ENCODE assay signal across 8 mouse cellular contexts in the genomic region with DNA sequence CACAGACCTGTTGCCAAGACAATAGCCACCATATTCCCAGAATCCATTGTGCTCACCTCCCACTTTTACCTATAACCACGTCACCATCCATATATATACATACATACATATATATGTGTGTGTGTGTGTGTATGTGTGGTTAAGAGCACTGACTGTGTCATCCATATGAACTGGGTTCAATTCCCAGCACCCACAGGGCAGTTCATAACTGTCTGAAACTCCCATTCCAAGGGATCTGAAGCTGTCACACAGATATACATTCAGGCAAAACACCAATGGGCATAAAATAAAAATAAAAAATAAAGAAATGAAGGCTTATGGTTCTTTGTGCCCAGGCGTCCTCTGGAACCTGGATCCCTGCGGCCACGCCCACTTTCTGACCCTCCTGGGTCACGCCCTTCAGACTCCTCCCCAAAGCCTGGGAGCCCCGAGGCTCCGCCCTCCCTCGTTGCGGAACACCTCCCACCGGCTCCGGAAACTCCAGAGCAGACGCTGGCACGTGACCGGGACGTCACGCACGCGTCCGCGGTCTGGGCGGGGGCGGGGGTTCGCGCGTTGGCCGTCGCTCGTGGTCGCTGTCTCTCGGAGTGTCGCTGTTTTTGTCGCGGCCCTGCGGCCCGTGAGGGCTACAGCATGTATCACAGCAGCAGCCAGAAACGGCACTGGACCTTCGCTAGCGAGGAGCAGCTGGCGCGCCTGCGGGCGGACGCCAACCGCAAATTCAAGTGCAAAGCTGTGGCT. TPM values are rescaled to one million over a fixed set of nuclear protein-coding genes. Genes with fewer than 3 reads are reported as not detected.
DNase-seq lines count a peak whose midpoint lies in the region; ATAC-seq and TF ChIP-seq lines count a peak whose summit lies in the region.

Ccnh (plus strand) TSS at position 506 of the 741 bp plus-strand sequence.

- H3K9ac ChIP-seq in embryonic facial prominence, embryonic 15.5 days = peak within 1 kb of the TSS; percentile 49
- H3K9ac ChIP-seq in limb, embryonic 14.5 days (ENCODE audit: low read depth, low read length, severe bottlenecking) = peak within 1 kb of the TSS; percentile 75
- H3K9ac ChIP-seq in midbrain, postnatal 0 days (replicated peaks; ENCODE audit: low read length, poor library complexity, severe bottlenecking) = peak within 1 kb of the TSS; percentile 85

- peaks cover 18% of the 10 kb centered on the region for H3K36me3 ChIP-seq in embryonic facial prominence, embryonic 15.5 days
- H3K36me3 ChIP-seq in limb, embryonic 14.5 days (ENCODE audit: control insufficient read depth, insufficient read depth, low read length) = peaks cover 25% of the 10 kb centered on the region
- H3K36me3 ChIP-seq in midbrain, postnatal 0 days (ENCODE audit: insufficient read depth, low read length) = peaks cover 2% of the 10 kb centered on the region; the same call in 1 of the 2 replicates

- H3K9me3 ChIP-seq in embryonic facial prominence, embryonic 15.5 days (replicated peaks) = no peaks in the 10 kb centered on the region
- H3K9me3 ChIP-seq in limb, embryonic 14.5 days (ENCODE audit: control insufficient read depth, low read length) = no peaks in the 10 kb centered on the region
- no peaks in the 10 kb centered on the region for H3K9me3 ChIP-seq in midbrain, postnatal 0 days (ENCODE audit: low read length)

- no peak for TF ChIP-seq CTCF in bone marrow, adult 2 months (IDR thresholded peaks at IDR 0.05; ENCODE audit: control insufficient read depth, insufficient read depth, low read length)
- no peak; the same call in 1 of the 2 replicates for TF ChIP-seq CTCF in midbrain, postnatal 0 days (IDR thresholded peaks at IDR 0.05)

- H3K4me2 ChIP-seq in embryonic facial prominence, embryonic 15.5 days (replicated peaks) = peak within 1 kb of the TSS; percentile 70
- H3K4me2 ChIP-seq in limb, embryonic 14.5 days (replicated peaks; ENCODE audit: low read depth, low read length, severe bottlenecking) = peak within 1 kb of the TSS; percentile 73
- H3K4me2 ChIP-seq in midbrain, postnatal 0 days (ENCODE audit: low read depth, low read length, poor library complexity, severe bottlenecking) = peak within 1 kb of the TSS; percentile 76

- no peaks in the 10 kb centered on the region for H3K4me1 ChIP-seq in bone marrow, adult 2 months (ENCODE audit: control insufficient read depth, insufficient read depth, low read length)
- no peaks in the 10 kb centered on the region for H3K4me1 ChIP-seq in embryonic facial prominence, embryonic 15.5 days
- peaks cover 2% of the 10 kb centered on the region; the same call in 1 of the 2 replicates for H3K4me1 ChIP-seq in limb, embryonic 14.5 days (ENCODE audit: control insufficient read depth, insufficient read depth, low read length)
- no peaks in the 10 kb centered on the region for H3K4me1 ChIP-seq in midbrain, postnatal 0 days (ENCODE audit: insufficient read depth, low read length)

- peak within 1 kb of the TSS; percentile 95 for H3K4me3 ChIP-seq in bone marrow, adult 2 months (replicated peaks; ENCODE audit: control insufficient read depth, low read depth, low read length)
- peak within 1 kb of the TSS; percentile 64 for H3K4me3 ChIP-seq in embryonic facial prominence, embryonic 15.5 days (replicated peaks)
- H3K4me3 ChIP-seq in limb, embryonic 14.5 days (replicated peaks; ENCODE audit: low read length) = peak within 1 kb of the TSS; percentile 69
- H3K4me3 ChIP-seq in midbrain, postnatal 0 days (ENCODE audit: low read depth, low read length) = peak within 1 kb of the TSS; percentile 86

- peak; percentile 94 for DNase-seq in 416B (ENCODE audit: low read depth)
- peak; percentile 92 for DNase-seq in heart, adult 8-10 months (ENCODE audit: low spot score)
- peak; percentile 94 for DNase-seq in kidney, adult 9 months
- peak; percentile 85 for DNase-seq in limb, embryonic 14.5 days (ENCODE audit: low spot score)
- peak; percentile 95 for DNase-seq in midbrain, postnatal 0 days (ENCODE audit: low spot score)
- DNase-seq in spleen, postnatal 14 days (ENCODE audit: low spot score in 2 of 2) = peak; percentile 80 to 82

- peak; percentile 97 for ATAC-seq in embryonic facial prominence, embryonic 15.5 days (ENCODE audit: insufficient number of reproducible peaks, low FRiP score, low TSS enrichment, low read depth)
- peak; percentile 99 for ATAC-seq in limb, embryonic 14.5 days (ENCODE audit: low FRiP score, low read depth)
- peak; percentile 99 for ATAC-seq in midbrain, postnatal 0 days (ENCODE audit: low FRiP score)

- 2% methylated on average over 44 of the region's 44 CpGs for WGBS in bone marrow, adult 2 months
- WGBS in embryonic facial prominence, embryonic 15.5 days = 1% methylated on average over 44 of the region's 44 CpGs
- 2% methylated on average over 44 of the region's 44 CpGs for WGBS in limb, embryonic 14.5 days
- WGBS in midbrain, postnatal 0 days = 2% methylated on average over 44 of the region's 44 CpGs

- H3K27ac ChIP-seq in bone marrow, adult 2 months (ENCODE audit: control insufficient read depth, insufficient read depth, low read depth, low read length, poor library complexity) = peak within 1 kb of the TSS; percentile 67
- peak within 1 kb of the TSS; percentile 69 for H3K27ac ChIP-seq in embryonic facial prominence, embryonic 15.5 days (replicated peaks)
- H3K27ac ChIP-seq in limb, embryonic 14.5 days (replicated peaks; ENCODE audit: low read depth, low read length) = peak within 1 kb of the TSS; percentile 45
- peak within 1 kb of the TSS; percentile 83 for H3K27ac ChIP-seq in midbrain, postnatal 0 days (ENCODE audit: low read depth, low read length)

- peak; percentile 56; the same call in 1 of the 2 replicates for TF ChIP-seq POLR2A in bone marrow, adult 2 months (IDR thresholded peaks at IDR 0.05; ENCODE audit: borderline replicate concordance, control insufficient read depth, low read depth, low read length)
- peak; percentile 86; the same call in 1 of the 2 replicates for TF ChIP-seq POLR2A in limb, embryonic 14.5 days (IDR thresholded peaks at IDR 0.05; ENCODE audit: borderline replicate concordance, extremely low read depth, insufficient read depth, insufficient read length)

- no peaks in the 10 kb centered on the region for H3K27me3 ChIP-seq in embryonic facial prominence, embryonic 15.5 days
- no peaks in the 10 kb centered on the region for H3K27me3 ChIP-seq in limb, embryonic 14.5 days (ENCODE audit: control insufficient read depth, insufficient read depth, low read length)
- no peaks in the 10 kb centered on the region for H3K27me3 ChIP-seq in midbrain, postnatal 0 days (ENCODE audit: insufficient read depth, low read length)

RNA-seq across cellular contexts. Expression of gene Ccnh, which starts in this region (rescaled TPM):
- polyA plus RNA-seq in bone marrow, adult 2 months (2011; ENCODE audit: insufficient read depth, insufficient read length, low replicate concordance, missing spikeins) = 49.3 and 50.5 TPM in 2 replicates
- polyA plus RNA-seq in embryonic facial prominence, embryonic 15.5 days (2015; fragmentation: Nextera tagmentation; extraction: Ambion mirVana) = 67.1 and 71.0 TPM in 2 replicates
- 10 to 100 TPM; 21.8 to 37.7 (median 27.1) TPM for total RNA-seq in heart, adult 8-10 months (2022)
- polyA plus RNA-seq in limb, embryonic 14.5 days (2012; rRNA removed) = 38.7 and 50.6 TPM in 2 replicates
- 77.1 and 86.4 TPM in 2 replicates for polyA plus RNA-seq in limb, embryonic 14.5 days (2014; fragmentation: Nextera tagmentation; extraction: Ambion mirVana)
- 27.2 and 29.8 TPM in 2 replicates for total RNA-seq in midbrain, postnatal 0 days (2014; rRNA removed)
- 69.7 and 70.8 TPM in 2 replicates for polyA plus RNA-seq in midbrain, postnatal 0 days (2015; fragmentation: Nextera tagmentation; extraction: Ambion mirVana)

Comparison
In these comparisons a context has a peak if more than half of its experiments do, and no peak if none do; other contexts are left out.
1. Peak in every context shown above with its lines: DNase-seq, ATAC-seq, H3K4me3 ChIP-seq and H3K27ac ChIP-seq.